Mouse (Mus musculus) Patski (cell line): ENCODE results near the gene Snrpc. TPM values are rescaled to one million over a fixed set of nuclear protein-coding genes. Genes with fewer than 3 reads are reported as not detected.
A peak's percentile ranks its signal among the peaks of the same experiment; 100 is the strongest.

ENCODE experiments used
- ATAC-seq: fragments of 100-300 bp; one replicate; pipeline ENCODE4 v1.8.0; 2021
- CTCF ChIA-PET: fragments of 350-600 bp; sonication (Branson Sonifier 250); formaldehyde crosslinking; loops from one replicate; lab custom pipeline; 2022; ENCODE audit warnings: inconsistent platforms; lab: Charles Lee
- POLR2A ChIA-PET: fragments of 350-600 bp; sonication (Branson Sonifier 250); formaldehyde crosslinking; loops from one replicate; lab custom pipeline; 2022; ENCODE audit warnings: antibody characterized with exemption, inconsistent platforms; lab: Charles Lee
- DNase-seq: peaks from one replicate; pipeline ENCODE4 v3.0.0-alpha.2; 2011; ENCODE audit warnings: low read depth, low spot score
- H3K27me3 ChIP-seq: fragments of 371-371 bp; one replicate; pipeline ENCODE4 v1.5.1; 2021
- CTCF ChIP-seq: fragments of 100-300 bp; IDR thresholded peaks from one replicate; pipeline ENCODE4 v1.5.1; 2021
- in situ Hi-C: fragments of 300-500 bp; cut with MboI; formaldehyde crosslinking; loops from 3 replicates; pipeline ENCODE4 v1.11.1; 2018; ENCODE audit warnings: low pct_unique_long_range_greater_than_20kb, mixed read lengths
- polyA plus RNA-seq: library from polyadenylated mRNA; unstranded; gene quantifications from one replicate; pipeline ENCODE4 v1.2.3, GENCODE M21; 2021

Gene Snrpc
- polyA plus RNA-seq, 1 experiment from 2014 or later = 84.3 TPM

GRCm38 (mm10) chr17:27819521-27819970, 18.4 kb upstream of the Snrpc start:
- ChIA-PET CTCF (interaction anchor here (1.0 to 1.7 kb wide), 4 partner anchors 9 to 51 kb away, joined by 3 to 7 read pairs (median 3); no protein-coding TSS in a partner anchor), POLR2A (interaction anchor here (0.6 to 1.7 kb wide), 5 partner anchors 9 to 250 kb away, joined by 3 to 6 read pairs (median 4); no protein-coding TSS in a partner anchor)
- ATAC-seq (peak; percentile 3), DNase-seq (no peak)
- in situ Hi-C loops = no loop called here
- H3K27me3 ChIP-seq = no peaks in the 10 kb centered on the region
- no peak for TF ChIP-seq CTCF

- H3K27me3 ChIP-seq = no peaks in the 10 kb centered on the region
- ATAC-seq = peak; percentile 45
- ChIA-PET POLR2A (interaction anchor here (0.6 to 1.7 kb wide), 5 partner anchors 9 to 251 kb away, joined by 3 to 6 read pairs (median 4); no protein-coding TSS in a partner anchor), CTCF (interaction anchor here (1.0 to 1.5 kb wide), 3 partner anchors 10 to 51 kb away, joined by 3 read pairs; no protein-coding TSS in a partner anchor)
- no peak for DNase-seq
- in situ Hi-C loops = no loop called here
- no peak for TF ChIP-seq CTCF
Measured at GRCm38 (mm10) chr17:27819971-27820567, 17.9 kb upstream of the Snrpc start.

- in situ Hi-C loops = no loop called here
- peak; percentile 92 for DNase-seq
- no peak for TF ChIP-seq CTCF
- no peaks in the 10 kb centered on the region for H3K27me3 ChIP-seq
- ChIA-PET CTCF (no interaction called here), POLR2A (interaction anchor here (1.1 to 1.7 kb wide), 2 partner anchors 10 to 43 kb away, joined by 4 to 6 read pairs; no protein-coding TSS in a partner anchor)
- peak; percentile 67 for ATAC-seq
Measured at GRCm38 (mm10) chr17:27820568-27821406, 17.2 kb upstream of the Snrpc start, which contains the start of gene D17Wsu92e. Gene D17Wsu92e (minus strand): TSS chr17:27820648.

GRCm38 (mm10) chr17:27821407-27822338, 16.3 kb upstream of the Snrpc start:
- CTCF ChIA-PET = no interaction called here
- DNase-seq = no peak
- H3K27me3 ChIP-seq = no peaks in the 10 kb centered on the region
- in situ Hi-C loops = no loop called here
- no peak for TF ChIP-seq CTCF
- POLR2A ChIA-PET = no interaction called here
- ATAC-seq = no peak

GRCm38 (mm10) chr17:27823142-27823905, 14.6 kb upstream of the Snrpc start:
- CTCF ChIA-PET = no interaction called here
- in situ Hi-C loops = no loop called here
- TF ChIP-seq CTCF = no peak
- H3K27me3 ChIP-seq = no peaks in the 10 kb centered on the region
- POLR2A ChIA-PET = no interaction called here
- ATAC-seq (no peak), DNase-seq (no peak)

- in situ Hi-C loops = no loop called here
- CTCF ChIA-PET = no interaction called here
- TF ChIP-seq CTCF = no peak
- POLR2A ChIA-PET = no interaction called here
- ATAC-seq (no peak), DNase-seq (no peak)
- H3K27me3 ChIP-seq = no peaks in the 10 kb centered on the region
Measured at GRCm38 (mm10) chr17:27824941-27825340, 13.0 kb upstream of the Snrpc start.

GRCm38 (mm10) chr17:27825539-27825938, 12.4 kb upstream of the Snrpc start:
- ATAC-seq = no peak
- CTCF ChIA-PET = no interaction called here
- POLR2A ChIA-PET = no interaction called here
- TF ChIP-seq CTCF = no peak
- no peaks in the 10 kb centered on the region for H3K27me3 ChIP-seq
- DNase-seq = no peak
- in situ Hi-C loops = no loop called here

GRCm38 (mm10) chr17:27825984-27826905, 11.7 kb upstream of the Snrpc start:
- no peaks in the 10 kb centered on the region for H3K27me3 ChIP-seq
- POLR2A ChIA-PET = no interaction called here
- no peak for DNase-seq
- ATAC-seq = no peak
- no peak for TF ChIP-seq CTCF
- in situ Hi-C loops = no loop called here
- CTCF ChIA-PET = no interaction called here

- TF ChIP-seq CTCF = no peak
- DNase-seq (no peak), ATAC-seq (no peak)
- ChIA-PET CTCF (no interaction called here), POLR2A (no interaction called here)
- no peaks in the 10 kb centered on the region for H3K27me3 ChIP-seq
- in situ Hi-C loops = no loop called here
Measured at GRCm38 (mm10) chr17:27826908-27827383, 11.0 kb upstream of the Snrpc start.
